Mouse (Mus musculus) Patski (cell line): ENCODE data around the gene Prss57. TPM values are rescaled to one million over a fixed set of nuclear protein-coding genes. Genes with fewer than 3 reads are reported as not detected.
"Not testable (repeated sequence)": the region's sequence is repeated elsewhere in the genome, so short reads cannot be mapped to it uniquely, and the experiment has no call there.

Experiments
- ATAC-seq: fragments of 100-300 bp; one replicate; pipeline ENCODE4 v1.8.0; 2021
- CTCF ChIA-PET: fragments of 350-600 bp; sonication (Branson Sonifier 250); formaldehyde crosslinking; loops from one replicate; lab custom pipeline; 2022; ENCODE audit warnings: inconsistent platforms; lab: Charles Lee
- POLR2A ChIA-PET: fragments of 350-600 bp; sonication (Branson Sonifier 250); formaldehyde crosslinking; loops from one replicate; lab custom pipeline; 2022; ENCODE audit warnings: antibody characterized with exemption, inconsistent platforms; lab: Charles Lee
- DNase-seq: peaks from one replicate; pipeline ENCODE4 v3.0.0-alpha.2; 2011; ENCODE audit warnings: low read depth, low spot score
- H3K27me3 ChIP-seq: fragments of 371-371 bp; one replicate; pipeline ENCODE4 v1.5.1; 2021
- CTCF ChIP-seq: fragments of 100-300 bp; IDR thresholded peaks from one replicate; pipeline ENCODE4 v1.5.1; 2021
- in situ Hi-C: fragments of 300-500 bp; cut with MboI; formaldehyde crosslinking; loops from 3 replicates; pipeline ENCODE4 v1.11.1; 2018; ENCODE audit warnings: low pct_unique_long_range_greater_than_20kb, mixed read lengths
- polyA plus RNA-seq: library from polyadenylated mRNA; unstranded; gene quantifications from one replicate; pipeline ENCODE4 v1.2.3, GENCODE M21; 2021

Prss57 gene
- polyA plus RNA-seq, 1 experiment from 2014 or later = not detected

- DNase-seq (no peak), ATAC-seq (no peak)
- ChIA-PET CTCF (no interaction called here), POLR2A (interaction anchor here (0.6 to 1.2 kb wide), 2 partner anchors 17 to 51 kb away, joined by 3 read pairs; no protein-coding TSS in a partner anchor)
- no peak for TF ChIP-seq CTCF
- H3K27me3 ChIP-seq = no peaks in the 10 kb centered on the region
- in situ Hi-C loops = no loop called here
These were observed 25.5 kb downstream of the Prss57 start for GRCm38 (mm10) chr10:79765228-79765745.

GRCm38 (mm10) chr10:79764234-79764633 lies 26.5 kb downstream of the Prss57 start:
- no peak for DNase-seq
- in situ Hi-C loops = no loop called here
- ChIA-PET CTCF (interaction anchor here (0.9 kb wide), 1 partner anchor 15 kb away, joined by 3 read pairs; no protein-coding TSS in a partner anchor), POLR2A (interaction anchor here (1.2 kb wide), 1 partner anchor 49 kb away, joined by 3 read pairs; no protein-coding TSS in a partner anchor)
- no peak for ATAC-seq
- H3K27me3 ChIP-seq = no peaks in the 10 kb centered on the region
- no peak for TF ChIP-seq CTCF

- no peak for TF ChIP-seq CTCF
- ATAC-seq (no peak), DNase-seq (no peak)
- ChIA-PET POLR2A (no interaction called here), CTCF (no interaction called here)
- no peaks in the 10 kb centered on the region for H3K27me3 ChIP-seq
- in situ Hi-C loops = no loop called here
These were observed 27.9 kb downstream of the Prss57 start for GRCm38 (mm10) chr10:79762875-79763274.

- in situ Hi-C loops = no loop called here
- no peak for TF ChIP-seq CTCF
- ChIA-PET CTCF (interaction anchor here (2.2 kb wide), 1 partner anchor 12 kb away, joined by 7 read pairs; no protein-coding TSS in a partner anchor), POLR2A (interaction anchor here (0.6 kb wide), 1 partner anchor 35 kb away, joined by 5 read pairs; no protein-coding TSS in a partner anchor)
- no peak for ATAC-seq
- no peak for DNase-seq
- no peaks in the 10 kb centered on the region for H3K27me3 ChIP-seq
These were observed 30.1 kb downstream of the Prss57 start for GRCm38 (mm10) chr10:79760603-79761143.

GRCm38 (mm10) chr10:79759675-79760074 lies 31.1 kb downstream of the Prss57 start:
- DNase-seq, CTCF ChIA-PET, H3K27me3 ChIP-seq, in situ Hi-C loops, ATAC-seq: not testable (repeated sequence)
- POLR2A ChIA-PET = interaction anchor here (2.2 kb wide), 1 partner anchor 11 kb away, joined by 10 read pairs; no protein-coding TSS in a partner anchor

GRCm38 (mm10) chr10:79756660-79757059 lies 34.1 kb downstream of the Prss57 start:
- ChIA-PET POLR2A (interaction anchor here (1.0 kb wide), 1 partner anchor 10 kb away, joined by 3 read pairs; the partner anchor contains the start of gene Rnf126), CTCF (no interaction called here)
- in situ Hi-C loops = no loop called here
- no peak for TF ChIP-seq CTCF
- DNase-seq = no peak
- H3K27me3 ChIP-seq = no peaks in the 10 kb centered on the region
- ATAC-seq = no peak

GRCm38 (mm10) chr10:79755854-79756253 lies 34.9 kb downstream of the Prss57 start:
- no peak for TF ChIP-seq CTCF
- H3K27me3 ChIP-seq = no peaks in the 10 kb centered on the region
- CTCF ChIA-PET = no interaction called here
- ATAC-seq = no peak
- POLR2A ChIA-PET = interaction anchor here (1.0 kb wide), 1 partner anchor 11 kb away, joined by 3 read pairs; the partner anchor contains the start of gene Rnf126
- DNase-seq = no peak
- in situ Hi-C loops = no loop called here

GRCm38 (mm10) chr10:79754856-79755516 lies 35.8 kb downstream of the Prss57 start, which contains the start of gene Fgf22:
TSS of gene Fgf22 (plus strand) at chr10:79755076.
- ChIA-PET POLR2A (no interaction called here), CTCF (no interaction called here)
- H3K27me3 ChIP-seq = no peaks in the 10 kb centered on the region
- no peak for ATAC-seq
- no peak for TF ChIP-seq CTCF
- in situ Hi-C loops = no loop called here
- DNase-seq = no peak

- no peaks in the 10 kb centered on the region for H3K27me3 ChIP-seq
- DNase-seq (no peak), ATAC-seq (no peak)
- in situ Hi-C loops = no loop called here
- CTCF ChIA-PET = interaction anchor here (1.2 to 2.8 kb wide), 2 partner anchors 13 to 50 kb away, joined by 3 to 7 read pairs; no protein-coding TSS in a partner anchor
- TF ChIP-seq CTCF = no peak
- POLR2A ChIA-PET = interaction anchor here (0.8 to 3.6 kb wide), 2 partner anchors 11 to 17 kb away, joined by 3 to 10 read pairs; no protein-coding TSS in a partner anchor
These were observed 42.3 kb downstream of the Prss57 start for GRCm38 (mm10) chr10:79748496-79748895.

- POLR2A ChIA-PET = interaction anchor here (3.6 kb wide), 1 partner anchor 12 kb away, joined by 10 read pairs; no protein-coding TSS in a partner anchor
- ATAC-seq = no peak
- no peak for DNase-seq
- H3K27me3 ChIP-seq = no peaks in the 10 kb centered on the region
- CTCF ChIA-PET = interaction anchor here (2.8 kb wide), 1 partner anchor 15 kb away, joined by 7 read pairs; no protein-coding TSS in a partner anchor
- in situ Hi-C loops = no loop called here
- no peak for TF ChIP-seq CTCF
These were observed 44.0 kb downstream of the Prss57 start for GRCm38 (mm10) chr10:79746774-79747151.
